ENCODE assay signal across 11 mouse cellular contexts in the genomic region with DNA sequence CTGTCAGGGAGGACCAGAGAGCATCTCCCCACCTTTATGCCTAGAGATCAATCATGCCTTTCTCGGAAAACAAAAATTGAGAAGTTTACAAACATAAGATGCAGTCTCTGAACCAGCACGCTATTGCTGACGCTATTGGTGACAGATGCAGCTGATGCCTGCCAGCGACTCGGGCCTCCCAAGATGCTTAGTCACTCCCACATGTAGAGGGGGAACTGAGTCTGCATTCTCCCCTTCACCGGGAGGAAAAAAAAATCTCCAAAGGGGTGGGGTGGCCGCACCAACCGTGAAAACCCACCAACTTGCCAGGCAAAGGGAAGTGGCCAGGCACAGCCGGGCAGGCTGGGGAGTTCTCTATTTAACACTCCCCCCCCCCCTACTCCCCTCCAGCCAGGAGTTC.
DNase-seq lines count a peak whose midpoint lies in the region; ATAC-seq and TF ChIP-seq lines count a peak whose summit lies in the region.
"Had no signal": no experiment of that assay in that cellular context is flagged by ENCODE, and none has a peak within 500 bp of the region (broad histone marks: within the 10 kb centered on the region; RNA-seq: fewer than 3 reads in every experiment).

No protein-coding gene starts in this region.

- WGBS in hindbrain, embryonic 11.5 days = 11% methylated on average over 9 of the region's 9 CpGs
- WGBS in hindbrain, embryonic 16.5 days = 10% methylated on average over 9 of the region's 9 CpGs

- DNase-seq in embryo, embryonic 10 days (ENCODE audit: low spot score) = peak; percentile 34
- DNase-seq in embryo, embryonic 9.5 days (ENCODE audit: extremely low spot score) = no peak
- DNase-seq in hindbrain, embryonic 11.5 days (ENCODE audit: low spot score) = peak; percentile 20
- peak; percentile 63 for DNase-seq in MN1 (ENCODE audit: low spot score)
- no peak for DNase-seq in adrenal gland, adult 2 months
- no peak for DNase-seq in layer of hippocampus, adult 2 months (ENCODE audit: low spot score in 2 of 2)
- DNase-seq: thymus, adult 2 months had no signal

- H3K9me3 ChIP-seq in hindbrain, embryonic 11.5 days (ENCODE audit: control insufficient read depth, low read length) = no peaks in the 10 kb centered on the region
- H3K9me3 ChIP-seq in hindbrain, embryonic 16.5 days (ENCODE audit: control insufficient read depth, low read length) = no peaks in the 10 kb centered on the region
- H3K9me3 ChIP-seq: liver, embryonic 12.5 days had no signal

- no peak overlapping the region for H3K4me3 ChIP-seq in hindbrain, embryonic 11.5 days (ENCODE audit: low read depth, low read length)
- H3K4me3 ChIP-seq in hindbrain, embryonic 16.5 days (ENCODE audit: low read length) = no peak overlapping the region
- no peak overlapping the region for H3K4me3 ChIP-seq in layer of hippocampus, adult 2 months
- H3K4me3 ChIP-seq: liver, embryonic 12.5 days had no signal

- H3K4me1 ChIP-seq in hindbrain, embryonic 11.5 days (replicated peaks; ENCODE audit: control insufficient read depth, insufficient read depth, low read length) = no peaks in the 10 kb centered on the region
- no peaks in the 10 kb centered on the region for H3K4me1 ChIP-seq in hindbrain, embryonic 16.5 days (ENCODE audit: control insufficient read depth, insufficient read depth, low read depth, low read length)

- no peak overlapping the region for H3K27ac ChIP-seq in hindbrain, embryonic 11.5 days (ENCODE audit: low read depth, low read length)
- no peak overlapping the region for H3K27ac ChIP-seq in hindbrain, embryonic 16.5 days (ENCODE audit: low read depth, low read length)
- H3K27ac ChIP-seq in layer of hippocampus, adult 2 months = no peak overlapping the region
- H3K27ac ChIP-seq: hindbrain, postnatal 0 days; liver, embryonic 12.5 days had no signal

- H3K27me3 ChIP-seq in hindbrain, embryonic 11.5 days (ENCODE audit: control insufficient read depth, insufficient read depth, low read length) = peaks cover 24% of the 10 kb centered on the region
- peaks cover 29% of the 10 kb centered on the region for H3K27me3 ChIP-seq in hindbrain, embryonic 16.5 days (replicated peaks; ENCODE audit: control insufficient read depth, insufficient read depth, low read length)

- no peak overlapping the region for H3K9ac ChIP-seq in hindbrain, embryonic 11.5 days (ENCODE audit: low read depth, low read length)
- no peak overlapping the region for H3K9ac ChIP-seq in hindbrain, embryonic 16.5 days (ENCODE audit: low read depth, low read length)
- H3K9ac ChIP-seq: liver, embryonic 12.5 days had no signal

- no peak overlapping the region for H3K4me2 ChIP-seq in hindbrain, embryonic 11.5 days (replicated peaks; ENCODE audit: low read depth, low read length)
- H3K4me2 ChIP-seq in hindbrain, embryonic 16.5 days (ENCODE audit: low read length) = no peak overlapping the region
- H3K4me2 ChIP-seq: liver, embryonic 12.5 days had no signal

- no peaks in the 10 kb centered on the region for H3K36me3 ChIP-seq in hindbrain, embryonic 11.5 days (ENCODE audit: control insufficient read depth, insufficient read depth, low read length)
- H3K36me3 ChIP-seq in hindbrain, embryonic 16.5 days (ENCODE audit: control insufficient read depth, insufficient read depth, low read length) = no peaks in the 10 kb centered on the region
- H3K36me3 ChIP-seq: liver, embryonic 12.5 days had no signal

- ATAC-seq in hindbrain, embryonic 11.5 days (ENCODE audit: low FRiP score) = no peak
- ATAC-seq in hindbrain, embryonic 16.5 days = no peak
- peak; percentile 73 for ATAC-seq in granulocyte monocyte progenitor cell, adult 5-6 weeks (replicated peaks; ENCODE audit: poor library complexity, severe bottlenecking)
- ATAC-seq: liver, embryonic 12.5 days had no signal

- no peak for TF ChIP-seq CTCF in layer of hippocampus, adult 2 months (conservative IDR thresholded peaks at IDR 0.05)

Comparison
In these comparisons a context has a peak if more than half of its experiments do, and no peak if none do; other contexts are left out.
1. DNase-seq: peak in embryo, embryonic 10 days (single experiment), hindbrain, embryonic 11.5 days (single experiment) and MN1 (single experiment); none in embryo, embryonic 9.5 days (single experiment), adrenal gland, adult 2 months (single experiment) and layer of hippocampus, adult 2 months (0 of 2).